Mouse (Mus musculus): ENCODE measurements around the gene Gas2l3. TPM values are rescaled to one million over a fixed set of nuclear protein-coding genes. Genes with fewer than 3 reads are reported as not detected.

Gas2l3 gene
- 1 to 10 TPM; 2.9 to 4.0 TPM for total RNA-seq (2021)

DNA sequence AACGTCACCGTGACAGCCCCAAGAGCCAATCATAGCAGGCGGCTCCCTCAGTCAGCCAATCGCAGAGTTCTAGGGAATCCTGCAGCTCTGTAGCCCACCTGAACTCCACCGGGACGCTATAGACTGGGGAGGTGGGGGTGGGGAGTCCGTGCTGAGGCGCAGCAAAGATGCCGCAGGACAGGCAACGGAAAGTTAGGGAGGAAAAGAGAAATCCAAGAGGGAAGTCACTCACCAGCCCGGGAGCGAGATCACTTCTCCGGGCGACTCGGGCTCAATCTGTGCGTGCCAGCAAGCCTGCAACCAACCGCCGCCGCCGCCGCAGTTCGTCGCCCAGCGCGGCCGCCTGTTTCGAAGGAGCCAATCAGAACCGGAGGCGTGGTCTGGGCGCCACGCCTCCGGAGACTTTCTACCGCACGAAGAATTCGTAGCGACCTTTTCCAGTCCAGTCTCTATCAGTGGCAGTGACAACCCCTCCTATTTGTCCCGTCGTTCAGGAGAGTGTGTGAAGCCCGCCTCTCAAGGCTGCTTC is at the start of gene Gas2l3:
TSS of gene Gas2l3 (minus strand) at position 345 of the 529 bp plus-strand sequence.
- intact Hi-C loops (cut with DNase I), result loop anchor here (5.0 kb wide), 1 partner anchor 116 kb away; no protein-coding TSS in a partner anchor
- peak; percentile 87 to 89 for DNase-seq (ENCODE audit: low spot score in 2 of 2)

DNA sequence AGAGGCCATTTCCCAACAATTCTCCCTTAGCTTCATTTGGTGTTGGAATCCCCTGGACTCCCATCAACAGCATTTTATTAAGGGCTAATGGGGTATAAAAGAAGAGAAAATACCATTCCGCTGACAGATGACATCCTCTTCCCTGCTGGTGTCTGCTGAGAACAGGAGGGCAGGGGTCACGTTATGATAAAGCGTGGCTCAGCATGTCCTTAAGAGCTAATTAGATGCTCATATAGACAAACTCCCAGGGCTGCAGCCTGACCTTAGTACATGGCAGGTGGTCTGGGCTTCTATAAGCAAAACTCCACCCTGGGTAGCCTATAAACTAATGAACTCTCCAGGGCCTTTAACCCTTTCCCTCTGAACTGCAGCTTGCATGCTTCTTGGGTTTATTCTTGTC is 47.6 kb upstream of the Gas2l3 start:
- intact Hi-C loops (cut with DNase I), result no loop called here
- no peak for DNase-seq (ENCODE audit: low spot score in 2 of 2)

GRCm38 (mm10) chr10:89490250-89490649 is 46.5 kb upstream of the Gas2l3 start:
- intact Hi-C loops (cut with DNase I), result no loop called here
- no peak for DNase-seq (ENCODE audit: low spot score in 2 of 2)

DNA sequence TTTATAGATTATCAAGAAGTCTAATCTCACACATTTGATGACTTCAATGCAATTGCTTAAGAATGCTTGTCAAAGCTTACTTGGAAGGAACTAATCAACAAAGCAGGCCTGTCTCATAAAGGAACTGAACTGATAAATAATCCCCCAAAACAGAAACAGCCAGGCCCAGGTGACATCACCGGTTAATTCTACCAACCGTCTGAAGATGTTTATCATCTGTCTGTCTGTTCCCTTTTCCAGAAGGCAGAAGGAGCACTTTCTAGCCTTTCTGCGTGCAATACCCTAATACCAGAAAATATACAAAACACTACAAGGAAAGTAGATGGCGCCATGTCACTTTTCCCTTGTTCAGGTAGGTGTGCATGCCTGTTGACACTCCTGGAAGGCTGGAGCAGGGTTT is 45.7 kb upstream of the Gas2l3 start:
- intact Hi-C loops (cut with DNase I), result no loop called here
- no peak for DNase-seq (ENCODE audit: low spot score in 2 of 2)

GRCm38 (mm10) chr10:89486995-89487742 is 43.4 kb upstream of the Gas2l3 start:
- no peak for DNase-seq (ENCODE audit: low spot score in 2 of 2)
- intact Hi-C loops (cut with DNase I), result no loop called here

- no peak for DNase-seq (ENCODE audit: low spot score in 2 of 2)
- intact Hi-C loops (cut with DNase I), result no loop called here
These were observed 41.1 kb upstream of the Gas2l3 start for GRCm38 (mm10) chr10:89484907-89485306.

- no peak for DNase-seq (ENCODE audit: low spot score in 2 of 2)
- intact Hi-C loops (cut with DNase I), result no loop called here
These were observed 40.2 kb upstream of the Gas2l3 start for GRCm38 (mm10) chr10:89483812-89484602.

GRCm38 (mm10) chr10:89483113-89483512 is 39.3 kb upstream of the Gas2l3 start:
- DNase-seq (ENCODE audit: low spot score in 2 of 2), result no peak
- intact Hi-C loops (cut with DNase I), result no loop called here

GRCm38 (mm10) chr10:89482142-89482681 is 38.4 kb upstream of the Gas2l3 start:
- intact Hi-C loops (cut with DNase I), result no loop called here
- no peak for DNase-seq (ENCODE audit: low spot score in 2 of 2)

DNA sequence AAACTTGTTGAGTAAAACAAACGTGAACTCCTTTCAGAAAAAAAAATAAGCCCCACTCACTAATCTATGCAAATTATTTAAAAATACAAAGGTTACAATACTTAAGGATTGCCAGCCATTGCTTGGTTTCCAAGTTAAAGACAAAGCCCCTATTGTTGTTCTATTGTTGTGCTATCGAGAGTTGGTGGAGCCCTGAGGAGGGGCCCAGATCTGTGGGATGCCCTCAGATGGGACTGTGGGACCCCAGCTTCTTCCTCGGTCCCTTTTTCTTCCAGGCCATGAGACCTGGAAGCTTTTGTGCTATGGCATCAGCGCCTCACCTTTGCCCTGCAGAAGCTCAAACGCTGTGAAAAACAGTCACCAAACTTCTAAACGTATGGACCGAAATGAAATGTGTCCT is 37.9 kb upstream of the Gas2l3 start:
- intact Hi-C loops (cut with DNase I), result no loop called here
- DNase-seq (ENCODE audit: low spot score in 2 of 2), result no peak

GRCm38 (mm10) chr10:89478766-89479165 is 35.0 kb upstream of the Gas2l3 start:
- no peak for DNase-seq (ENCODE audit: low spot score in 2 of 2)
- intact Hi-C loops (cut with DNase I), result no loop called here

DNA sequence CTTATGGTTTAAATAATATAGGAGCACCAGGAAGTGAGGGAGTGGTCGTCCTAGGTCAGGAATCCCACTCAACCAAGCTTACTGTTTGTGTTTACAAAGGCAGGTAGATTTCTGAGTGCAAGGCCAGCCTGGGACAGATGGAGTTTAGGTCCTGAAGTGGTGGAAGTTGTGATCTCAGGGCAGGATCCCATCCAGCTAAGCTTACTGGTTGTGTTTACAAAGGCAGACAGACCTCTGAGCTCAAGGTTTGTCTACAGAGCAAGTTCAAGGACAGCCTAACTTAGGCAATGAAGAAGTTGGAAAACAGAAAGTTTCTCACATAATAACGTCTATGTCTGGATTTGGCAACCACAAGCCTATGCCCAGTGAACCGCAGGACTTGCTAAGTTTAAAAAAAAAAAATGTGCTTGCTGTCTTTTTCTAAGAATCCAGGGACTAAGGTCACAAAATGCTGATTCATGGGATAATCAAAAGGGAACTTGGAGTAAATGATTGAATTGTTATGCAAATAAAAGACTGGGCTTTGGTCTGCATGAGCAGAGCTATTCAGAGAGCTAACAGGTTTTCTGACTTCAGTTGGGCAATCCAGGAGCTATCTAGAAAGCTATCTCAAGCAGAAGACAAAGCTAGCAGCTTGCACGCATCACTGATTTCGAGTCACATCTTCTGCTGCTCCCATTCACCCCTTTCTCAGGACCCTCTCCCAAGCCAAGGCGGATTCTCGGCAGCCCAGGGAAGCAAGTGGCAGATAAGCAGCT is 27.0 kb upstream of the Gas2l3 start:
- intact Hi-C loops (cut with DNase I), result no loop called here
- DNase-seq (ENCODE audit: low spot score in 2 of 2), result no peak

DNA sequence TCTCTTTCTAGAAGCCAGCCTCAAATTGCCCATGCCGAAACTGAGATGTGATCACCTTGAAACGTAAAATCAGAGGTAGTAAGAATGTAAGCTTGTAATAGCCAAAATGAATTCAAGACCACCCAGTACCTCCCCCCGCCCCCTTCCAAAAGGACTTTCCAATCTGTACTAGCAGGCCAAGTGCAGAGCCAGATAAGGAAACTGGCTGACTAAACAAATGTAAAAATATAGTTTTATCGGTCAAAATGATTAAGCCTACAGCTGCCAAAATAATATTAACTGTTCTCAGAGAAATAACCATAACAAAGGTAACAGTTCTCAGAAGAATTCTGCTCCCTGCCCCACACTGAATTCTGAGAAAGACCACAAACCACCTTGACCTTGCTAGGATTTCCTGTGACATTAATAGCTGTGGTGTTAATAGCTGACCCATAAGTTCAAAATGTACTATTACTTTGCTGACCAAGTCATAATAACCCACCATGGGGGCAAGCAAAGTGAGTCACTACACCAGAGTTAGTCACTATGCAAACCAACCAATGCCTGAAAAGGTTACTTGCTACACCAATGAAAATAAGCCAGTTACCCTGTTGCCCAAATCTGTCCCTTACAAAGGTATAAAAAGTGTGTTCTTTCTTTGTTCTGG is 21.1 kb upstream of the Gas2l3 start:
- intact Hi-C loops (cut with DNase I), result no loop called here

DNA sequence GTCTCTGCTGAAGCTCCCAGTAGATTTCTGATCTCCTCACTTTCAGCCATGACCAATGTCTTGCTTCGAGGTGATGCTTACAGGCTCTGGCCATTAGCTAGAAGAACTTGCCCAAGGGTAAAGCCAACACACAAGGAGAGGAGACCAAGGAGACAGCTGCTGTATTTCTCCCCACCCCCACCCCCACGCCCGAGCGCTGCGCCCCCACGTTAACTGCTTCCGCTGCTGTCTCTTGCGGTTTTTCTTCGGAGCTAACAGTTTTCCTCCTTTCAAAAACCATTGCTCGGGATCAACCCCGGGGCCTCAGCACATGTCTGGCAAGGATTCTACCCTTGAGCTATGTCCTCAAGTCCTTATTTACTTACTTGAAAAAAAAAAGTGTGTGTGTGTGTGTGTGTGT is 19.1 kb upstream of the Gas2l3 start:
- no peak for DNase-seq (ENCODE audit: low spot score in 2 of 2)
- intact Hi-C loops (cut with DNase I), result loop anchor here (1.0 to 2.0 kb wide), 2 partner anchors 136 to 167 kb away; no protein-coding TSS in a partner anchor

More for the DNA sequence above, 21.1 kb upstream of the Gas2l3 start:
- DNase-seq (ENCODE audit: low spot score in 2 of 2), result no peak

GRCm38 (mm10) chr10:89461856-89462507 is 18.2 kb upstream of the Gas2l3 start:
- DNase-seq (ENCODE audit: low spot score in 2 of 2), result peak; percentile 87 to 93
- intact Hi-C loops (cut with DNase I), result loop anchor here (1.0 to 2.0 kb wide), 2 partner anchors 135 to 168 kb away; no protein-coding TSS in a partner anchor

- intact Hi-C loops (cut with DNase I), result no loop called here
- DNase-seq (ENCODE audit: low spot score in 2 of 2), result no peak
These were observed 17.2 kb upstream of the Gas2l3 start for GRCm38 (mm10) chr10:89460972-89461371.

- no peak for DNase-seq (ENCODE audit: low spot score in 2 of 2)
These were observed 15.0 kb upstream of the Gas2l3 start for GRCm38 (mm10) chr10:89458770-89459169.

GRCm38 (mm10) chr10:89453794-89454193 is 10.0 kb upstream of the Gas2l3 start:
- no peak for DNase-seq (ENCODE audit: low spot score in 2 of 2)
- intact Hi-C loops (cut with DNase I), result no loop called here

More at GRCm38 (mm10) chr10:89458770-89459169, 15.0 kb upstream of the Gas2l3 start:
- intact Hi-C loops (cut with DNase I), result no loop called here

Data from left cerebral cortex, postnatal 25 days (tissue).